Mouse (Mus musculus) cortical plate, adult 2 months (tissue): ENCODE results near the gene Cdc14b. TPM values are rescaled to one million over a fixed set of nuclear protein-coding genes. Genes with fewer than 3 reads are reported as not detected.

ENCODE experiments used
- H3K27ac ChIP-seq: fragments of 200-500 bp; 2 replicates; pipeline ENCODE4 v1.5.1; 2012; ENCODE audit warnings: low read length, control low read depth, inconsistent platforms; ENCODE audit not compliant: insufficient read depth
- H3K4me1 ChIP-seq: fragments of 200-500 bp; 2 replicates; pipeline ENCODE4 v1.6.1; 2011; ENCODE audit warnings: low read length; ENCODE audit not compliant: control insufficient read depth, insufficient read depth
- H3K4me3 ChIP-seq: fragments of 200-500 bp; 2 replicates; pipeline ENCODE4 v1.5.1; 2011; ENCODE audit warnings: mild to moderate bottlenecking, low read length, control low read depth; ENCODE audit not compliant: insufficient read depth
- CTCF ChIP-seq: fragments of 200-500 bp; IDR thresholded peaks from 2 replicates; pipeline ENCODE4 v1.5.1; 2011; ENCODE audit warnings: mild to moderate bottlenecking, control low read depth, low read length; ENCODE audit not compliant: insufficient read depth; ENCODE audit errors: extremely low read depth
- POLR2A ChIP-seq: fragments of 200-500 bp; IDR thresholded peaks from 2 replicates; pipeline ENCODE4 v1.6.1; 2011; ENCODE audit warnings: mild to moderate bottlenecking, low read length, control low read depth; ENCODE audit not compliant: insufficient read depth; ENCODE audit errors: extremely low read depth
- polyA plus RNA-seq: library from polyadenylated mRNA; depleted of rRNA; stranded (reverse); fragments of >200 nt; gene quantifications from 2 replicates; pipeline ENCODE4 v1.2.3, GENCODE M21; 2012

Gene Cdc14b
- polyA plus RNA-seq, 1 experiment, result 9.8 TPM

DNA sequence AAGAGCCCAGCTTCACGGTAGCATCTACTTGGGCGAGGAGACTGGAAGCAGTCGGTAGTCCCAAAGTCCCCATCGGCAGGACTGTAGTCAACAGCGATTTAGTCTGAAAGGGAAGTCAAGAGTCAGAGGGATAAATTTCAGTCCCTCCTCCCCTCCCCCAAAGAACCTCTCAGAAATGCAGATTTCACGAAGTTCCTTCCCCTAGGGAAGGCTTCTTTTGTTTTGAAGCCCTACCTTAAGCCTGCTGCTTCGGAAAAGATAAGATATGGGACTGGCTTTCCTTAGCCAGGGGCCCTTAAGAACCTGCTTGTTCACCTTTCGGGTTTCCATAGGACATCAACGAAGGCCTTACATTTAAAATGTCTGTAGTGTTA lies 651 bp upstream of the Cdc14b start:
- H3K27ac ChIP-seq, result no peak overlapping the region
- H3K4me3 ChIP-seq, result no peak overlapping the region
- H3K4me1 ChIP-seq, result no peaks in the 10 kb centered on the region
- no peak for TF ChIP-seq POLR2A
- no peak for TF ChIP-seq CTCF

DNA sequence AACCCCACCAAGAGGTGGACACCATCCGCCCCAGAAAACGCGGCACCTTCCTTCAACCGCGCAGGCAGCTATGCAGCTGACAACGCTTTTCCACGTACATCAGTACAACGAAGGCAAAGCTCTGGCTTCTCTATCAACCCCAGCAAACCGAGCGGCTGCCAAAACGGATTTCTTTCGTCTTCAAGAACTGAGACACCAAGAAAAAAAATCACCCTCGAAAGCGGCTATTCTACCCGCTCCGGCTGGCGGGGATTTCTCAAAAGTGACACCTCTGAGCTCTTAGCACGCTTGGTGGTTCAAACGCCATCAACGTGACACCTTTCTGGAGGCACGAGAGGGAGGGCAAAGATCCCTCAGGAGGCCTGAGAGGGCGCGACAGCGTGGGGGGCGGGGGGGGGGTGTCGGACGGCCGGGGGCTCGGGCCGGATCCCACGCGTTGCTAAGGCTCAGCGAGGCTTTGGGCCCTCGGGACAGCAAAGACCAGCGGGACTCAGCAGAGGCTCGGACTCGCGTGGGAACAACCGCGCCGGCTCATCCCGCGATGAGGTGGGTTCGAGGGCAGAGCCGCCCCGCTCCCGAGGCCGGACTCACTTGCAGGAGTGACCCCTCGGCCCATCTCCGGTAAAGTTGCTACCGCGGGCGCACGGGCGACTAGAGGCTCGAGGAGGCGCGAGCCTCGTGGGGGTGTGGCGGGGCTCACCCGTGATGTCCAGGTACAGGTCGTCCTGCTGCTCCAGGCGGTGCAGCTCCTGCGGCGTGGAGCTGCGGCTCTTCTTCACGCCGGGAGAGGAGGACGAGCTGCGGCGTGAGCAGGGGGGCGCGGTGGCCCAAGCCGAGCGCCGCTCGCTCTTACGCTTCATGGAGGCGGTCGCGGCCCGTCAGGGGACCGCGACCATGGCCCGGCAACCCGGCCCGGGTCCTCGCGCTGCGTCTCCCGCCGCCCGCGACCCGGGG lies 922 bp downstream of the Cdc14b start:
- TF ChIP-seq CTCF (no peak), POLR2A (no peak)
- H3K27ac ChIP-seq, result no peak overlapping the region
- no peaks in the 10 kb centered on the region for H3K4me1 ChIP-seq
- H3K4me3 ChIP-seq, result peak overlapping the region; percentile 49

DNA sequence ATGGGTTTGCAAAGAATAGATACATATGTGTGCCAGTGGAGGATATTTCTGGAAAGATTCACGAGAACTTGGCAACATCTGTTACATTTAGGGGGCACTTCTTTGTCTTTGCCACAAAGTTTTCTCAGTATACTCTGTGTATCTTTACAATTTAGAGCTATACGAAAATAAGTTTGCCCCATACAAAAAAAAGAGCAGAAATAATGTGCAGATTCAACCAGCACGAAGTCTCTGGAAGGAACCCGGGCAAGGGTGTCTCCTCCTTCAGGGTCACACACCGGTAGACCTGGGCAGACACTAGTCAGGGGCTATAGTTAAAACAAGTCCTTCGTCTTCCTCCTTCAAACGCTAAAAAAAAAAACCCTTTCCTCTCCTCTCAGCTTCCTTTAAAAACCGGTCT lies 1.7 kb downstream of the Cdc14b start:
- TF ChIP-seq CTCF (no peak), POLR2A (no peak)
- Histone ChIP-seq H3K4me3 (no peak overlapping the region), H3K4me1 (no peaks in the 10 kb centered on the region), H3K27ac (no peak overlapping the region)

DNA sequence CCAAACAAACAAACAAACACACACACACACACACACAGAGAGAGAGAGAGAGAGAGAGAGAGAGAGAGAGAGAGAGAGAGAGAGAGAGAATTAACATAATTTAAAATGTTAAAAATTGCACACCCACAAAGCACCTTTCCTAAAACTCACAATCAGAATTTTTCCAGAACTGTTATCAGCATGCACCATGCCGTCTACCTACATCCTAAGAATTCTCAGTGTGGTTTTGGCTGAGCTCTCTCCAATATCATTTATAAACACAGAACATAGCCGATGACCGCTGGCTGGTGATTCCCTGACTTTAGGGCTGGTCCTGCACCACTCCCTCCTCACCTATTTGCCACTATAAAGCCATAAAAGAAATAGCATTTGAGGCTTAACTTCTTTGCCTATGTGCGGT lies 6.7 kb downstream of the Cdc14b start:
- TF ChIP-seq CTCF, result no peak
- no peak for TF ChIP-seq POLR2A
- no peak overlapping the region for H3K27ac ChIP-seq
- no peak overlapping the region for H3K4me3 ChIP-seq
- H3K4me1 ChIP-seq, result peaks cover 2% of the 10 kb centered on the region

DNA sequence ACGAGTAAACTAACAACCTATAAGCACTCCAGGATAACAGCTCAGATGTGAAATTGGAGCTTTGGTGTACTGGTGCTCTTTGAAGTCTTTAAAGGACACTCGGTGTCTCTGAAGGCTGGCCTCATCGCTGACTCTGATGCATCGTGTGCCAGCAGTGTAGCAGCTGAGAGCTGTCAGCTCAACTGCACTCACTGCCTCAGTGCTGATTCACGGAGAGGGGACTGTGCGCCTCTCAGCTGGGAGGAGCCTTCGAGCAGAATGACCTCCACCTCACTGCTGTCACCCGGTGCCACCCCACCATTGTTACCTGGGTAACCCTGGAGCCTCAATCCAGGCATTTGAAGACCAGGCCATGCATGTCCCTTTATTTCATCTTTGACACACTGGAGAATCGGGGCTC lies 7.9 kb downstream of the Cdc14b start:
- no peak overlapping the region for H3K4me3 ChIP-seq
- peaks cover 2% of the 10 kb centered on the region for H3K4me1 ChIP-seq
- H3K27ac ChIP-seq, result no peak overlapping the region
- TF ChIP-seq POLR2A (no peak), CTCF (no peak)

DNA sequence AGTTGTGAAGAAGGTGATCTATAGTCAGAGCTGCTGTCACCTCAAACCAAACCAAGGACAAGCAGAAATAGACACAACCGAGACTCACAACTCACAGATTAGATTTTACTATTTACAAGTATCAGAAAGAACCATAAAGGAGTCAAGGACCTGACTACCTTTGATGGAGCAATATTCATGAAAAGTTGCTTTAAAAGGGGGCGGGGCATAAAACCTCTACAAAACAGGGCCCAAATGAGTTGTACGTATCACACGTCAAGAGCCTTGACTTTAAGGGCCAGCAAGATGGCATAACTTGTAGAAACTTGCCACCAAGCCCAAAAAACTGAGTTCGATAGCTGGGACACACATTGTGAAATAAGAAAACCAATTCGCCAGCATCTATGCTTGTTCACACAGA lies 10.5 kb downstream of the Cdc14b start:
- Histone ChIP-seq H3K4me1 (peaks cover 3% of the 10 kb centered on the region), H3K4me3 (no peak overlapping the region), H3K27ac (no peak overlapping the region)
- TF ChIP-seq CTCF, result no peak
- TF ChIP-seq POLR2A, result no peak

DNA sequence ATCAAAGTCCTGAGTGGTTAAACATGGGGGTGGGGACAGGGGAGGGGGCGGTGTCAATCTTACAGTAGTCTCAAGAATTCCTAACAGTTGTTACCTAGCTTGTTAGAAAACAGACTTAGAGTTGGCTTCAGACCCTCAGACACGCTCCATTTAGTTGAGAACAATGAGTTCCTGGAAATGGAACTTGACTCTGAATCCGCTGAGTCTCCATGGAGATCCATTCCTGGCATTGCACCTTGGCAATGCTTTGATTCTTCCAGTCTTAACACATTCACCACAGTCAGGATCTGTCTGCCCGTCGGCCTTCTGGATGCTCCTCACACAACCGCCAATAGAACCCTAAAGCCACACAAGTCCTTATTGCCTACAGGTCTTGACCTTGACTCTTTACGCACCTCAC lies 15.2 kb downstream of the Cdc14b start:
- no peak overlapping the region for H3K27ac ChIP-seq

DNA sequence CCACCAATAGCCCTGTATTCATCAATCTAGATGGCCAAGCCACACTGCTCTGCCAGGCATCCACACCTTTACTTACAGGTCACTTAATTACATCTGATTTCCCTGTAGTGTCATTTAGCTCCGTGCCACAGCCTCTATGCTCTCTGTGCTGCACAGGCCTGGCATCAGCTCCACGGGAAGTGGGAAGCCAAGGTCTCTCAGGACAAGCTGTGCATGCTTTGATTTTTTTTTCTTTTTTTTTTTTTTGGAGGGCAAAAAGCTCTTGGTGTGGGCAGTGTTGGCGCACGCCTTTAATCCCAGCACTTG lies 16.6 kb downstream of the Cdc14b start:
- Histone ChIP-seq H3K27ac (no peak overlapping the region), H3K4me1 (peaks cover 2% of the 10 kb centered on the region; the same call in 1 of the 2 replicates), H3K4me3 (no peak overlapping the region)
- no peak for TF ChIP-seq POLR2A
- TF ChIP-seq CTCF, result no peak

More for the DNA sequence above, 15.2 kb downstream of the Cdc14b start:
- TF ChIP-seq CTCF (no peak), POLR2A (no peak)
- peaks cover 3% of the 10 kb centered on the region; the same call in 1 of the 2 replicates for H3K4me1 ChIP-seq
- no peak overlapping the region for H3K4me3 ChIP-seq

DNA sequence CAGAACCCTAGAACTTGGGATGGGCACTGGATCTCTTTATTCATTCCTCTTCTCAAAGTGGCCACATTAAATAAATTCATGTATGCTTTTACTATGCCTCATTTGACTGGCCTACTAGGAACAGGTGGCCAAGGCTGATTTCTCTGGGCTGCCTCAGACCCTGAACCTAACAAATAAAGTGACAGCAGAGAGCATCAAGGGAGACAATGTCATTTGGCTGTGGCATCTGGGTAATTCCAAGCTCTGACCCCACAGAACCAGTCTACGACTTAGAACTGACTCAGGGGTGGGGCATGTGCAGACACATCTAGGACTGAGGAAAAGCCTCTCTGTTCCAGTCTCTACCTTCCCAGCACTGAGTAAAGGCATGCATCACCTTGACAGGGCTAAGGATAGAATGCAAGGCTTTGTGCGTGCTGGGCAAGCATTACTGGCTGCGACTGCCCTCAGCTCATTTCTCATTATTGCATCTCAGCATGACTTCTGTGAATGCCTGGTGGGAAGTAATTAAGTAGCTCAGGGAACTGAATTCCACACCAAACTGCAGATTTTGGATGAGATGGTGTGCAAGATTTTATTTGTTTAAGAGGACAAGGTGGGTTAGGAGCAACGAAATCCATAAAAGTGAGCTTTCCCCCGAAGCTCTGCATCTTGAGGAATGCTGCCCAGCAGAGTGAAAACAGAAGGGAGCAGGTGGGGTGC lies 17.1 kb downstream of the Cdc14b start:
- Histone ChIP-seq H3K4me3 (no peak overlapping the region), H3K4me1 (peaks cover 2% of the 10 kb centered on the region; the same call in 1 of the 2 replicates), H3K27ac (no peak overlapping the region)
- TF ChIP-seq CTCF (no peak), POLR2A (no peak)
